Mouse (Mus musculus): ENCODE measurements around the gene Abt1. TPM values are rescaled to one million over a fixed set of nuclear protein-coding genes. Genes with fewer than 3 reads are reported as not detected.
"Not testable (repeated sequence)": the region's sequence is repeated elsewhere in the genome, so short reads cannot be mapped to it uniquely, and the experiment has no call there.

Gene Abt1
- polyA plus RNA-seq, 1 experiment from 2014 or later: 11.9 TPM

- Histone ChIP-seq H3K4me3 (peak overlapping the region; percentile 32), H3K9ac (0 out of 2 replicates have a peak overlapping the region, but pooled peaks have one; percentile 2), H3K4me1 (peaks cover 11% of the 10 kb centered on the region; the same call in 1 of the 2 replicates), H3K9me3 (no peaks in the 10 kb centered on the region), H3K4me2 (peak overlapping the region; percentile 48), H3K27me3 (peaks cover 20% of the 10 kb centered on the region), H3K27ac (no peak overlapping the region), H3K36me3 (no peaks in the 10 kb centered on the region)
- ATAC-seq (ENCODE audit: insufficient number of reproducible peaks, low FRiP score, low TSS enrichment, low read depth): no peak
- 8% methylated on average over 29 of the region's 29 CpGs for WGBS
Observed at GRCm38 (mm10) chr13:23411311-23412210, 12.1 kb downstream of the Abt1 start.

GRCm38 (mm10) chr13:23410632-23411031 is 13.0 kb downstream of the Abt1 start:
- ATAC-seq (ENCODE audit: insufficient number of reproducible peaks, low FRiP score, low TSS enrichment, low read depth): no peak
- Histone ChIP-seq H3K27me3 (peaks cover 20% of the 10 kb centered on the region), H3K9me3 (no peaks in the 10 kb centered on the region), H3K36me3 (no peaks in the 10 kb centered on the region), H3K9ac (no peak overlapping the region), H3K4me1 (peaks cover 11% of the 10 kb centered on the region; the same call in 1 of the 2 replicates), H3K4me2 (no peak overlapping the region), H3K4me3 (no peak overlapping the region), H3K27ac (no peak overlapping the region)
- 69% methylated on average over 9 of the region's 9 CpGs for WGBS

- Histone ChIP-seq H3K9ac (no peak overlapping the region), H3K4me3 (no peak overlapping the region), H3K36me3 (no peaks in the 10 kb centered on the region), H3K4me1 (peaks cover 5% of the 10 kb centered on the region; the same call in 1 of the 2 replicates), H3K27me3 (peaks cover 15% of the 10 kb centered on the region), H3K27ac (no peak overlapping the region), H3K4me2 (no peak overlapping the region), H3K9me3 (no peaks in the 10 kb centered on the region)
- ATAC-seq (ENCODE audit: insufficient number of reproducible peaks, low FRiP score, low TSS enrichment, low read depth): no peak
- WGBS: 17% methylated on average over 2 of the region's 2 CpGs
Observed at GRCm38 (mm10) chr13:23402626-23403025, 21.0 kb downstream of the Abt1 start.

- H3K4me2 ChIP-seq: peak overlapping the region; percentile 58
- peak overlapping the region; percentile 34 for H3K4me3 ChIP-seq
- no peaks in the 10 kb centered on the region for H3K9me3 ChIP-seq
- ATAC-seq (ENCODE audit: insufficient number of reproducible peaks, low FRiP score, low TSS enrichment, low read depth): no peak
- H3K9ac ChIP-seq: 0 out of 2 replicates have a peak overlapping the region, but pooled peaks have one; percentile 5
- H3K27me3 ChIP-seq: peaks cover 19% of the 10 kb centered on the region
- no peaks in the 10 kb centered on the region for H3K36me3 ChIP-seq
- no peak overlapping the region for H3K27ac ChIP-seq
- H3K4me1 ChIP-seq: peaks cover 5% of the 10 kb centered on the region; the same call in 1 of the 2 replicates
- WGBS: 2% methylated on average over 19 of the region's 19 CpGs
Observed at GRCm38 (mm10) chr13:23401683-23402527, 21.8 kb downstream of the Abt1 start.

GRCm38 (mm10) chr13:23400771-23401682 is 22.6 kb downstream of the Abt1 start:
- H3K4me1 ChIP-seq: peaks cover 9% of the 10 kb centered on the region; the same call in 1 of the 2 replicates
- H3K27me3 ChIP-seq: peaks cover 26% of the 10 kb centered on the region
- H3K4me2 ChIP-seq: peak overlapping the region; percentile 58
- no peak for ATAC-seq (ENCODE audit: insufficient number of reproducible peaks, low FRiP score, low TSS enrichment, low read depth)
- no peak overlapping the region for H3K9ac ChIP-seq
- no peaks in the 10 kb centered on the region for H3K9me3 ChIP-seq
- H3K4me3 ChIP-seq: peak overlapping the region; percentile 34
- H3K27ac ChIP-seq: no peak overlapping the region
- H3K36me3 ChIP-seq: no peaks in the 10 kb centered on the region
- 12% methylated on average over 24 of the region's 24 CpGs for WGBS

GRCm38 (mm10) chr13:23396913-23397312 is 26.8 kb downstream of the Abt1 start:
- H3K4me3 ChIP-seq: peak overlapping the region; percentile 44; the same call in 1 of the 2 replicates

GRCm38 (mm10) chr13:23396246-23396703 is 27.4 kb downstream of the Abt1 start:
- Histone ChIP-seq H3K4me2 (peak overlapping the region; percentile 74), H3K4me3 (peak overlapping the region; percentile 44), H3K4me1 (peaks cover 10% of the 10 kb centered on the region), H3K27ac (no peak overlapping the region), H3K27me3 (peaks cover 44% of the 10 kb centered on the region), H3K9ac (no peak overlapping the region), H3K9me3 (no peaks in the 10 kb centered on the region), H3K36me3 (no peaks in the 10 kb centered on the region)
- under 1% methylated on average over 31 of the region's 31 CpGs for WGBS
- no peak for ATAC-seq (ENCODE audit: insufficient number of reproducible peaks, low FRiP score, low TSS enrichment, low read depth)

More at GRCm38 (mm10) chr13:23396913-23397312, 26.8 kb downstream of the Abt1 start:
- H3K9me3 ChIP-seq; H3K9ac ChIP-seq; H3K27ac ChIP-seq; H3K4me2 ChIP-seq; H3K36me3 ChIP-seq; ATAC-seq (ENCODE audit: insufficient number of reproducible peaks, low FRiP score, low TSS enrichment, low read depth): not testable (repeated sequence)
- H3K4me1 ChIP-seq: peaks cover 12% of the 10 kb centered on the region
- 11% methylated on average over 14 of the region's 14 CpGs for WGBS
- H3K27me3 ChIP-seq: peaks cover 44% of the 10 kb centered on the region

- Histone ChIP-seq H3K27ac (no peak overlapping the region), H3K36me3 (no peaks in the 10 kb centered on the region), H3K9me3 (no peaks in the 10 kb centered on the region), H3K4me1 (peaks cover 10% of the 10 kb centered on the region), H3K9ac (no peak overlapping the region), H3K4me2 (peak overlapping the region; percentile 74), H3K4me3 (peak overlapping the region; percentile 44), H3K27me3 (peaks cover 44% of the 10 kb centered on the region)
- ATAC-seq (ENCODE audit: insufficient number of reproducible peaks, low FRiP score, low TSS enrichment, low read depth): no peak
- WGBS: 2% methylated on average over 43 of the region's 43 CpGs
Observed at GRCm38 (mm10) chr13:23395301-23396245, 28.1 kb downstream of the Abt1 start.

- Histone ChIP-seq H3K4me2 (no peak overlapping the region), H3K4me3 (no peak overlapping the region), H3K9ac (no peak overlapping the region), H3K4me1 (no peaks in the 10 kb centered on the region), H3K27ac (no peak overlapping the region), H3K9me3 (no peaks in the 10 kb centered on the region), H3K36me3 (no peaks in the 10 kb centered on the region), H3K27me3 (no peaks in the 10 kb centered on the region)
- ATAC-seq (ENCODE audit: insufficient number of reproducible peaks, low FRiP score, low TSS enrichment, low read depth): no peak
- 65% methylated on average over 1 of the region's 1 CpGs for WGBS
Observed at GRCm38 (mm10) chr13:23387548-23387947, 36.1 kb downstream of the Abt1 start.

- H3K4me3 ChIP-seq: no peak overlapping the region
- no peak overlapping the region for H3K4me2 ChIP-seq
- H3K36me3 ChIP-seq: no peaks in the 10 kb centered on the region
- no peak for ATAC-seq (ENCODE audit: insufficient number of reproducible peaks, low FRiP score, low TSS enrichment, low read depth)
- no peaks in the 10 kb centered on the region for H3K27me3 ChIP-seq
- no peaks in the 10 kb centered on the region for H3K9me3 ChIP-seq
- H3K4me1 ChIP-seq: no peaks in the 10 kb centered on the region
- no peak overlapping the region for H3K9ac ChIP-seq
- 59% methylated on average over 1 of the region's 1 CpGs for WGBS
- H3K27ac ChIP-seq: no peak overlapping the region
Observed at GRCm38 (mm10) chr13:23383127-23383526, 40.5 kb downstream of the Abt1 start.
